Mouse (Mus musculus): ENCODE data around the gene Hoxb2.

GRCm38 (mm10) chr11:96367141-96367540 lies 16.8 kb downstream of the Hoxb2 start:
- TF ChIP-seq CTCF (IDR thresholded peaks at IDR 0.05; ENCODE audit: control insufficient read depth, insufficient read depth, insufficient replicate concordance, low read depth, low read length), result no peak
- TF ChIP-seq POLR2A (IDR thresholded peaks at IDR 0.05; ENCODE audit: control insufficient read depth, low read depth, low read length), result no peak

Measured in testis, adult 2 months (tissue).